Mouse (Mus musculus) small intestine, adult 2 months (tissue): ENCODE data around the gene 4921524J17Rik.

Experiments used
- CTCF ChIP-seq: fragments of 200-500 bp; IDR thresholded peaks from 2 replicates; pipeline ENCODE4 v1.5.1; 2012; ENCODE audit warnings: low read depth, mild to moderate bottlenecking, control low read depth, inconsistent platforms, low read length, moderate library complexity, mixed read lengths; ENCODE audit not compliant: insufficient replicate concordance, insufficient read length; ENCODE audit errors: extremely low read depth
- POLR2A ChIP-seq: fragments of 200-500 bp; IDR thresholded peaks from 2 replicates; pipeline ENCODE4 v1.6.1; 2012; ENCODE audit warnings: low read depth, mild to moderate bottlenecking, control low read depth, inconsistent platforms, low read length, moderate library complexity

DNA sequence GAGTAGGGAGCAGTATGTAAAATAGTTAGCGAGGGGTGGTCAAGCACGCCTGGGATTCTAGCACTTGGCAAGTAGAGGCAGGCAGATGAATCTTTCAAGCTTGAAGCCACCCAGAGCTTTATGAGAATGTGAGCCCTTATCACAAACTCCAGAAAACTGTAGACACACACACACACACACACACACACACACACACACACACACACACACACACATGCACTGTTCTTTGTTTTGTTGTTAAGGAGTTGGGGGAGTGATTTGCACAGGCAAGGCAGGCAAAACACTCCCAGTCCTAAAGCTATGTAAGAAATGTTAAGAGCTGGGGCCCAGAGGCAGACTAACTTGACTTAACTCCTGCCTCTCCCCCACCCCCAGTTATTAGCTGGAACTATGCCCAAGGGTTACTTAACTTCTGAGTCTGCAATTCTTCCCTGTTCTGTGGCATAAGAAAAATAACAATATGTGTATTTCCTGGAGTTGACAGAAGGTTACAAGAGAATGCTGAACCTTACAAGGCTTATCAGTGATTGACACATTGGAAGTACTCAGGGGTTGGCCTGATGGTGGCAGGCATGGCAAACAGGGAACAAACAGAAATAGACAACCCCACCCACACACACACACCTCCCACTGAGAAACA is 53.4 kb downstream of the 4921524J17Rik start:
- TF ChIP-seq CTCF (no peak), POLR2A (no peak)
